Mouse (Mus musculus): ENCODE data around the gene Lzic. TPM values are rescaled to one million over a fixed set of nuclear protein-coding genes. Genes with fewer than 3 reads are reported as not detected.

Lzic gene
- total RNA-seq, 1 experiment, result 29.1 TPM

DNA sequence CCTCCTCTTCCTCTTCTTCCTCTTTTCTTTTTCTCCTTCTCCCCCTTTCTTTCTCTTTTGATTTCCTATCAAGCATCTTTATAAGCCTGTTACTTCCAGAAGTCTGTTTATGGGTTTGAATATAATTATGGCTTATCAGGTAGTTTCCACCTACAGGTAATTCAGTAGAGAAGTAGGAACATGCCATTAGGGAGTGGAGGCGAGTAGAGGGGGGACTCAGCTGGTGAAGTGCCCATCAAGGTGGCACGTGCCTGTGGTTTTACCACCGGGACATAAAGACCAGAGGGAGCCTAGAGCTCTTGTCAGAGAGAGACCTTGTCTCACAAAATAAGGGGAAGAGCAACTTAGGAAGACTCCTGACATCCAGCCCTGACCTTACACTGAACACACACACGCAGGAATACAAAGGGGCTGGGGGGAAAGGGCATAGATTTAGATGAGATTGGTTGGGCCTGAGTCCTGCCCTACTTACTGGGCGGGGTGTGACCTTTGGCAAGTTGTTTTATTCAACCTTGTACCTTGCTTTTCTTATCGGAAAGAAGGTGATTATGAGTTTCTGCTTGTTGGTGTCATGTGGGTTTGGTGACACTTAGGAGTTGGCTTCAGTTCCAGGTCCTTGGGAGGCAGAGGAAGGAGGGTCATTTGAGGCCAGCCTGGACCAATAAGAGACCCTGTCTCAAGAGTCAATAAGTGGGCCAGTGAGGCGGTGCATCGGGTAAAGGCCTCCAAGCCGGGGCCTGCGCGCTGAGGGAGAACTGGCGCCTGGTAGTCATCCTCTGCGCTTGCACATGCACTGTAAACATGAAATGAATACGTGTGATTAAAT is 4.6 kb downstream of the Lzic start:
- no peak overlapping the region for H3K9ac ChIP-seq (ENCODE audit: insufficient read depth, low read depth, low read length, poor library complexity, severe bottlenecking)
- peaks cover 36% of the 10 kb centered on the region for H3K36me3 ChIP-seq (ENCODE audit: control insufficient read depth, insufficient read depth, low read length, poor library complexity, severe bottlenecking)
- H3K27ac ChIP-seq (ENCODE audit: insufficient read depth, low read depth, low read length, poor library complexity, severe bottlenecking), result no peak overlapping the region
- H3K4me1 ChIP-seq (ENCODE audit: control insufficient read depth in 2 of 2, insufficient read depth in 2 of 2, low read length in 2 of 2, poor library complexity in 1 of 2), result peaks cover 0 to 2% of the 10 kb centered on the region in 2 experiments; a peak in 1 of 4 replicates
- DNase-seq (ENCODE audit: low read depth, low spot score), result no peak
- in situ Hi-C loops (cut with MboI; ENCODE audit: low sequenced_read_pairs in 2 of 2, unreplicated experiment in 2 of 2), result no loop called here
- no peak overlapping the region for H3K4me3 ChIP-seq (ENCODE audit: insufficient read depth in 1 of 2, low read depth in 1 of 2, low read length in 2 of 2, poor library complexity in 1 of 2, severe bottlenecking in 1 of 2)
- no peaks in the 10 kb centered on the region for H3K9me3 ChIP-seq (ENCODE audit: control insufficient read depth, insufficient read depth, low read depth, low read length)
- TF ChIP-seq HCFC1 (IDR thresholded peaks at IDR 0.05; ENCODE audit: borderline replicate concordance, insufficient read depth, low read length) (no peak), MAFK (IDR thresholded peaks at IDR 0.05; ENCODE audit: insufficient read depth, low read depth, low read length) (no peak), ZNF384 (IDR thresholded peaks at IDR 0.05; ENCODE audit: low read depth, low read length) (no peak), ZC3H11A (IDR thresholded peaks at IDR 0.05; ENCODE audit: borderline replicate concordance, low read depth, low read length) (no peak), CHD2 (IDR thresholded peaks at IDR 0.05; ENCODE audit: low read depth, low read length) (no peak)

DNA sequence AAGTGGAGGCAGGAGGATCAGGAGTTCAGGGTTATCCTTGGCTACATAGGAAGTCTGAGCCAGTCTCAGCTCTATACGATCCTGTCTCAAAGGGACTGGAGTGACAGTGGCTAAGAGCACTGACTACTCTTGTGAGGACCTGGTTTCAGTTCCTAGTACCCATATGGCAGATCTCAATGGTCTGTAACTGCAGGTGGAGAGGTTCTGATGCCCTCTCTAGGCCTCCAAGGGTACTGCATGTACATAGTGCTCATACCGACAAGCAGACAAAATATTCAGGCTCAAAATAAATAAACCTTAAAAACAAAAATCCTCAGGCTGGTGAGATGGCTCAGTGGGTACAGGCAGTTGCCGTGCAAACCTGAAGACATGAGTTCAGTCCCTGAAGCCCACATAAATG is 6.1 kb downstream of the Lzic start:
- H3K9ac ChIP-seq (ENCODE audit: insufficient read depth, low read depth, low read length, poor library complexity, severe bottlenecking), result no peak overlapping the region
- H3K4me3 ChIP-seq (ENCODE audit: insufficient read depth in 1 of 2, low read depth in 1 of 2, low read length in 2 of 2, poor library complexity in 1 of 2, severe bottlenecking in 1 of 2), result no peak overlapping the region
- in situ Hi-C loops (cut with MboI; ENCODE audit: low sequenced_read_pairs in 2 of 2, unreplicated experiment in 2 of 2), result no loop called here
- DNase-seq (ENCODE audit: low read depth, low spot score), result no peak
- no peaks in the 10 kb centered on the region for H3K9me3 ChIP-seq (ENCODE audit: control insufficient read depth, insufficient read depth, low read depth, low read length)
- H3K4me1 ChIP-seq (ENCODE audit: control insufficient read depth in 2 of 2, insufficient read depth in 2 of 2, low read length in 2 of 2, poor library complexity in 1 of 2), result peaks cover 0 to 1% of the 10 kb centered on the region in 2 experiments; a peak in 1 of 4 replicates
- no peak overlapping the region for H3K27ac ChIP-seq (ENCODE audit: insufficient read depth, low read depth, low read length, poor library complexity, severe bottlenecking)
- TF ChIP-seq ZNF384 (IDR thresholded peaks at IDR 0.05; ENCODE audit: low read depth, low read length), result no peak
- peaks cover 46% of the 10 kb centered on the region for H3K36me3 ChIP-seq (ENCODE audit: control insufficient read depth, insufficient read depth, low read length, poor library complexity, severe bottlenecking)

DNA sequence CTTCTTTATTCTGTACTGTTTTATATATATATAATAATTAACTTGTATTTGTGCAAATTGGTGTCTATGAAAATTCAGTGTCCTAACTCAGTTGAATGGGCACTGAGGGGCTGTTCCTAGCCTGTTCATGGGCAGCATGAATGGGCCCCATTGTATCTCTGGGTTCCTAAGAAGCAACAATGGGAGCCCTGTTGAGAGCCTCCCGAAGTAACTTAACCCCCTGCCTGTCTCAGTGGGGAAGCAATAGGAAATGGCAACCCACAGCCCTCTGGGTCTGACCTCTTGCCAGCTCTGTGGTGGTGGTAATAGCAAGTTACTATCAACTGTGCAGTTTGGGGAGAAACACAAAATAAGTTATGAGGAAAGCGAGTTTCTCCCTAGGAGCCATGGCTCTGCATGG is 11.6 kb downstream of the Lzic start:
- no peak for TF ChIP-seq MAFK (IDR thresholded peaks at IDR 0.05; ENCODE audit: insufficient read depth, low read depth, low read length)
- TF ChIP-seq ZNF384 (IDR thresholded peaks at IDR 0.05; ENCODE audit: low read depth, low read length), result no peak
- no peak for TF ChIP-seq ZC3H11A (IDR thresholded peaks at IDR 0.05; ENCODE audit: borderline replicate concordance, low read depth, low read length)
- no peak for TF ChIP-seq CHD2 (IDR thresholded peaks at IDR 0.05; ENCODE audit: low read depth, low read length)
- TF ChIP-seq HCFC1 (IDR thresholded peaks at IDR 0.05; ENCODE audit: borderline replicate concordance, insufficient read depth, low read length), result no peak
- H3K4me3 ChIP-seq (ENCODE audit: insufficient read depth in 1 of 2, low read depth in 1 of 2, low read length in 2 of 2, poor library complexity in 1 of 2, severe bottlenecking in 1 of 2), result no peak overlapping the region
- DNase-seq (ENCODE audit: low read depth, low spot score), result no peak
- peaks cover 46% of the 10 kb centered on the region for H3K36me3 ChIP-seq (ENCODE audit: control insufficient read depth, insufficient read depth, low read length, poor library complexity, severe bottlenecking)
- no peaks in the 10 kb centered on the region for H3K4me1 ChIP-seq (ENCODE audit: control insufficient read depth in 2 of 2, insufficient read depth in 2 of 2, low read length in 2 of 2, poor library complexity in 1 of 2)
- H3K9ac ChIP-seq (ENCODE audit: insufficient read depth, low read depth, low read length, poor library complexity, severe bottlenecking), result no peak overlapping the region
- no peak overlapping the region for H3K27ac ChIP-seq (ENCODE audit: insufficient read depth, low read depth, low read length, poor library complexity, severe bottlenecking)
- no peaks in the 10 kb centered on the region for H3K9me3 ChIP-seq (ENCODE audit: control insufficient read depth, insufficient read depth, low read depth, low read length)
- in situ Hi-C loops (cut with MboI; ENCODE audit: low sequenced_read_pairs in 2 of 2, unreplicated experiment in 2 of 2), result no loop called here

- TF ChIP-seq HCFC1 (IDR thresholded peaks at IDR 0.05; ENCODE audit: borderline replicate concordance, insufficient read depth, low read length) (no peak), ZNF384 (IDR thresholded peaks at IDR 0.05; ENCODE audit: low read depth, low read length) (no peak)
- Histone ChIP-seq H3K27ac (ENCODE audit: insufficient read depth, low read depth, low read length, poor library complexity, severe bottlenecking) (no peak overlapping the region), H3K36me3 (ENCODE audit: control insufficient read depth, insufficient read depth, low read length, poor library complexity, severe bottlenecking) (peaks cover 35% of the 10 kb centered on the region), H3K4me1 (ENCODE audit: control insufficient read depth in 2 of 2, insufficient read depth in 2 of 2, low read length in 2 of 2, poor library complexity in 1 of 2) (peaks cover 0 to 4% of the 10 kb centered on the region in 2 experiments; a peak in 1 of 4 replicates), H3K9me3 (ENCODE audit: control insufficient read depth, insufficient read depth, low read depth, low read length) (no peaks in the 10 kb centered on the region), H3K4me3 (ENCODE audit: insufficient read depth in 1 of 2, low read depth in 1 of 2, low read length in 2 of 2, poor library complexity in 1 of 2, severe bottlenecking in 1 of 2) (no peak overlapping the region), H3K9ac (ENCODE audit: insufficient read depth, low read depth, low read length, poor library complexity, severe bottlenecking) (no peak overlapping the region)
- no peak for DNase-seq (ENCODE audit: low read depth, low spot score)
- in situ Hi-C loops (cut with MboI; ENCODE audit: low sequenced_read_pairs in 2 of 2, unreplicated experiment in 2 of 2), result no loop called here
Observed at GRCm38 (mm10) chr4:149498901-149499300, 13.9 kb downstream of the Lzic start.

DNA sequence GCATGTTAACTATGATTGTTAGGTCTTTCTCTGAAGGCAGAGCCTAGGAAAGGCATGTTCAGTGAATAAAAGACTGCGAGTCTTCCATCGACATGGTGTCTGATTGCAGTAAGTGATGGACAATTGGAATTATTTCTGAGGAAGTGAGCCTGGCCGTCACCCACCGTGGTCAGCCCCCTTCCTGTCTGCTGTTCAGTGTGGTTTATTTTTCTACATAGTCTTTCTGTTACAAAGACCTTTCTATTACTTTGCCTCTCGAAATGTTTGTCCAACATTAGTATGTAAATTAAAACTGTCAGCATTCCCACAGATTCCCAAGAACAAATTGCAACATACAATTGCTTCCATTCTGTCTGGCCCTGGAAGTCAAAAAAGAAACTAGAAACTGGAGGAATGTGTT is 14.8 kb downstream of the Lzic start:
- no peak overlapping the region for H3K27ac ChIP-seq (ENCODE audit: insufficient read depth, low read depth, low read length, poor library complexity, severe bottlenecking)
- in situ Hi-C loops (cut with MboI; ENCODE audit: low sequenced_read_pairs in 2 of 2, unreplicated experiment in 2 of 2), result no loop called here
- H3K9me3 ChIP-seq (ENCODE audit: control insufficient read depth, insufficient read depth, low read depth, low read length), result no peaks in the 10 kb centered on the region
- peaks cover 0 to 5% of the 10 kb centered on the region in 2 experiments; a peak in 2 of 4 replicates for H3K4me1 ChIP-seq (ENCODE audit: control insufficient read depth in 2 of 2, insufficient read depth in 2 of 2, low read length in 2 of 2, poor library complexity in 1 of 2)
- DNase-seq (ENCODE audit: low read depth, low spot score), result no peak
- TF ChIP-seq MAFK (IDR thresholded peaks at IDR 0.05; ENCODE audit: insufficient read depth, low read depth, low read length) (no peak), ZNF384 (IDR thresholded peaks at IDR 0.05; ENCODE audit: low read depth, low read length) (no peak), HCFC1 (IDR thresholded peaks at IDR 0.05; ENCODE audit: borderline replicate concordance, insufficient read depth, low read length) (no peak)
- H3K9ac ChIP-seq (ENCODE audit: insufficient read depth, low read depth, low read length, poor library complexity, severe bottlenecking), result no peak overlapping the region
- H3K36me3 ChIP-seq (ENCODE audit: control insufficient read depth, insufficient read depth, low read length, poor library complexity, severe bottlenecking), result peaks cover 28% of the 10 kb centered on the region
- no peak overlapping the region for H3K4me3 ChIP-seq (ENCODE audit: insufficient read depth in 1 of 2, low read depth in 1 of 2, low read length in 2 of 2, poor library complexity in 1 of 2, severe bottlenecking in 1 of 2)

All from ES-E14 (cell line).